Mouse (Mus musculus) hindlimb bud, embryonic 11.5 days (tissue): ENCODE data around the gene Rab37.
A peak's percentile ranks its signal among the peaks of the same experiment; 100 is the strongest.

Experiments
- DNase-seq: peaks from one replicate; pipeline ENCODE4 v3.0.0-alpha.2; 2012; ENCODE audit warnings: low read depth, low spot score; ENCODE audit errors: extremely low spot score

Rab37 gene

DNA sequence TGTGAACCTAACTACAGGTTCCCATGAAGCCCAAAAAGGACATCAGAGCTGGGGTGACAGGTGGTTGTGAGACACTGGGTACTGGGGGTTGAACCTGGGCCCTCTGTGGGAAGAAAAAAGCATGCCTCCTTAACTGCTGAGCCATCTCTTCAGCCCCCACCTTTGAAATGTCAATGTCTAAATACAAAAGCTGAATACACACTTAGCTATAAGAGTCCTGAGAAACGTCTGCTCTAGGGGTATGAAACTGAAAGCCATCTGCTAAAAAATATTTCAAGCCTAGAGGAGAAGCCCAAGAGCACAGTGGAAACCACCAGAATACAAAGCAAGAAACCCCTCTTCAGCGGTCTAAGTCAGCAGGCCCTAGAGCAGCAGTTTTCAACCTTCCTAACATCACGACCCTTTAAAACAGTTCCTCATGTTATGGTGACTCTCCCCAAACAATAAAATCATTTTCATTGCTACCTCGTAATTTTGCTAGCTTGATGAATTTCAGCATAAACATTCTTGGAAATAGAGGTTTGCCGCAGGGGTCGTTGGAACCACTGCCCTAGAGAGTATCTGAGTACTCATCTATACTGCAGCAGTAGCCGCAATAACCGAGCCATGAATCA is 40.6 kb downstream of the Rab37 start:
- no peak for DNase-seq

DNA sequence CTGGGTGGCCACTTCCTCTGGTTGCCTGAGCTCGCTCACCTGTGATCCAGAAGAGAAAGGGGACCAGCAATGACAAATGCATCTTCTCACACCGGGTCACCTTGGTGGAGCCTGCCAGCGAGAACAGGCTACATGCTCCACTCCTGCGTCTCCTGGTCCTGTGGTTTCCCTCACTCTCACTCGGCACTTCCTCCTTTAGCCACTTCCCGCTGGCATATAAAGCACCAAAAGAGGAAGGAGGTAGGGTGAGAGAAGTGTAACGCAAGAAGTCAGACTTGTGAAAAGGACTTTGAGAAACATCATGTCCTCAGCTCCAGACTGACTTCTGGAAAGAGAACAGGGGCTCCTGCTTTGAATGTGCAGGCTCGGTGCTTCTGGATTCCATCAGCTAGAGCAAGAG is 42.6 kb downstream of the Rab37 start, which contains the start of gene Cd300lf:
TSS of gene Cd300lf (minus strand) at position 193 of the 400 bp plus-strand sequence.
- DNase-seq, result no peak

DNA sequence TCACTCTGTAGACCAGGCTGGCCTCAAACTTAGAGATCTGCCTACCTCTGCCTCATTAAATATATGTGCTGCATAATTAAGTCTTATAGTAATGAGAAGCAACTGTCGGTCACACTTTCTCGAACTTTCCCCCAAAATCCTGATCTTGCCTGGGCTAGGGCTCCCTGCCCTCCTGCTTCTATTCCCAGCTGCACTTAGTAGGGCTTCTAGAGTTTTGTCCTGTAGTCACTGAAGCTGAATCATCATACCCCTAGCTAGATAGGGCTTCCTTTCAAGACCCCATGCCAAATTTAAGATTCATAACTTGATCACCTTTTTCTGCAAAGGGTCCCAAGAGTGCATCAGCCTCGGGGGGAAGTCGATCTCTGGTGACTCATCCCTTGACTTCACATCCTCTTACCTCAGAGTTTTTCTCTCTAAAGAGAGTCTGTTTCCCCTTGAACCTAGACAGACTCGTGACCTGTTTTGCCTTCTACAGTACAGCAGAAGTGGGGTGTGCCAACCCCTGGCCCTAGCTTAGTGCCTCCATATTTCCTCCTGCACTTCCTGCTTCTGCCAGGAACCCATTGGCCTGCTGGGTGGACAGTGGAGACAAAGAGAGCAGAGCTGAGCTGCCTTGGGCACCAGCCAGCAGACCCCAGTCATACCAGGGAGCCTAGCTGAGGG is 47.5 kb downstream of the Rab37 start:
- no peak for DNase-seq

DNA sequence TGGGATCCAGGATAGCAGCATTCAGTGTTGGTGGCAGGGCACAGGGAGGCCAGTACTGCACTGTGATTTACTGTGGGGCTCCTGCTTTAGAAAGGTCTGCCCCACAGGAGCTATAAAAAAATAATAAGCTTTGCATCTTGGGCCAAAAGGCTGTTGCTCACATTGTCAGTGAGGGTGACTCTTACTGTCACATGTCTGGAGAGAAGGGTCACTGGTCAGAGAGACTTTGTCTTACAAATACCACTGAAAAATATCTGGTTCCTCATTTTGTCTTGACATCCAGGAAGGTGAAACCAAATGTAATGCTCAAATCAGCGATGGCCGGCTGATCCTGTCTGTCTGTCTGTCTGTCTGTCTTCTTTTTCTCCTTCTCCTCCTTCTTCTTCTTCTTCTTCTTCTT is 50.7 kb downstream of the Rab37 start:
- DNase-seq, result no peak

DNA sequence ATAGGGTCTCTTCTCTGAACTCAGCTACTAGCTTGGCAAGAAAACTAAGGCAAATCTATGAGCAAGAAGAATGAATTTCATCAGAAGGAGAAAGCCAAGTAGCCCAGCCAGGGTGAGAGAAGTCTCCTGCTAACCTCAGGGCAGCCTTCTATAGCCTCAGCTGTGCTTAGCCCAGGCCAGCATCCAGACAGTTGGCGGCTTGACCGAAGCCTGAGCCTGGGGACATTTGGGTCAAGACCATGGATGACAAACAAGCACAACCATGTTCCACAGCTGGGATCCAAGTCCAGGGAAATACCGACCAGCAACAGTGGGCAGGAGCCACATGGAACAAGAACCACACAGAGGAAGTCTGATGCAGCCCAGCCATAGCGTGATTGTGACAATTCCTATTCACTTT is 56.6 kb downstream of the Rab37 start:
- DNase-seq, result no peak

DNA sequence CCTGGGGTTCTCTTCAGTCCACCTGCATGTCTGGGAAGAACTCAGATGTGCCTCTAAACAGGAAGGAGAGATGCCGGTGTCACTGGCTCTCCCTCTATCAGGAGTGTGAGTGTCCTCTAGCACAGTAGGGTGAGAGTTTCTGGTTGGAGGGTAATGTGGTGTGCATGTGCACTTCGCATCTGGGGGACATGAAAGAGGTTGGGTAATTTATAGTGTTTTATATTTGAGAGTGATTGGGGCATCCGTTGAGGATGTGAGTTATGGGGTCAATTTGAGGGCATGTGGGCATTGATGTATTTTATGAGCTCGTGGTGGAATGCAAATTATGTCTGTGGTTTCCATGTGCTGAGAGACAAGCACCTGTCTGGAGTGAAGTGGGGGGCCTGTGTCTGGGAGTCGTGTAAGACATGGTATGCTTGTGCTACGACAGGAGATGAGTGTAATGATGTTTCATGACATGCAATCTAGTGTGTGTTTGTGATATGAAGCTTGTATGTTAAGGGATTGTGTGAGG is 59.6 kb downstream of the Rab37 start:
- no peak for DNase-seq

DNA sequence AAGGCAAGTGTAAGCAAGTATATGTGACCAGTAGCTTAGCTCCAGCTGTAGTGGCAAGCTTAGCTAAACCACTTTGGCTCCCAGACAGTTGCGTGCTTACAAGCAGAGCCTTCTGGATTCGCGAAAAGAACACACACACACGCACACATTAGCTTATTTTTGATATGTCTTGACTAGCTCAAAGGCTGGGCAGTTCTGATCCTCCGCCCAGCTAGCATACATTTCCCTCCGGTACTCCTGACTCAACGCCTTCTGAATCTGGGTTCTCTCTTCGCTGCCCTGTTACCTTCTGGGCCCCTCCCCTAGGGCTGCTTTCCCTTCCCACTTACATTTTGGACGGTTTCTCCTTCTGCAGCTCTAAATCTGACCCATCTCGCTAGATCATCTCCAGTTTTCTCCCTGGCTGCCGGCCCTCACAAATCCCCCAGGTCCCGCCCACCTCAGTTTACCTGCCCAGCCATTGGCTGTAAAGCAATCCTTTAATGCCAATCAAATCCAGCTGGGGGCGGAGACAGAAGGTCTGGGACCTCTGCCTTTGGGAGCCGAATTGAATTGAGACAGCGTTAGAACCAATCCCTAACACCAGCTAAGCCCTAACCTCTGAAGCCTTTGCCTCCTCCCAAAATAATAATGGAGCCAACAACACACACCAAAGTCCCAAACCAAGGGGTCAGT is 60.7 kb downstream of the Rab37 start:
- no peak for DNase-seq

DNA sequence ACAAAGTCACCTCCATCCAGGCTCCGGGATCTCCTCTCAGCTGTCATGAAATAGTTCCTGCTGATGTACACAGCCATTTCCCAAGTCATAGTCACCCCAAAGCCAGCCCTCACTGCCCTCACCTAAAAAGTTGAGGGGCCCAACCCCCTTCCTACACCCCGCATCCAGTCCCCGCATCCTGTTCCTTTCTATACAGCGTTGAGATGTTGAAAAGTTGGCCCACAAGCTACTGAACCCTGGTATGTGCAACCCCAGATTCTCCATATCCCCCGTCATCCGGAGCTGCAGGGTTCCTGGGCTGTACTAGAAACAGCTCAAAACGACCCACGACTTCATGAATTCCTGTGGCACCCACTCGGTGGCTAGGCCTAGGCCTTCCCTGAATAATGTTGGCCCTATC is 61.9 kb downstream of the Rab37 start:
- DNase-seq, result no peak

DNA sequence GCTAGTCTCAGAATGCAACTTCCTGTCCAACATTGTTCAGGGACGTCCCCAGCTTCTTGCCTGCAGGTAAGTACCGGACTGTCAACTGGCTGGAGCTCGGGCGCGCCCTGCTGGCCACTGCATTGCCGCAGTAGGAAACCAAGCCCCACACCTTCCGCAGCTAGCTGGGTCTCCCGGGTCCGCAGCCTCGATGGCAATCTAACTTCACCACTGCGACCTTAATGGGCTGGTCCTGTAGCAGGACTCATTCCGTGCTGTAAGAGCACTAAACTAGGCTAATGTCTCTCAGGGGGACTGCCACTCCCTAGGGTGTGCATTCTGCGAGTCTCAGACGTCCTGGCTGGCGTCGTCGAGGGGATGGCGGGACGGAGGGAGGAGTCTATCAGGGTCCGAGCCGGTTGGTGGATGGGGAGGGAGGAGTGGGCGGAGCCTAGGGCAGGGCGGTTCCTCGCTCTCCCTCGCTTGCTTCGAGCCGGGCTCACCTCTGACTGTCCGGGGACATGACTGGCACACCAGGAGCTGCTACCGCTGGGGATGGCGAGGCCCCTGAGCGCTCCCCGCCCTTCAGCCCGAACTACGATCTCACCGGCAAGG is 62.6 kb downstream of the Rab37 start:
- DNase-seq, result no peak

DNA sequence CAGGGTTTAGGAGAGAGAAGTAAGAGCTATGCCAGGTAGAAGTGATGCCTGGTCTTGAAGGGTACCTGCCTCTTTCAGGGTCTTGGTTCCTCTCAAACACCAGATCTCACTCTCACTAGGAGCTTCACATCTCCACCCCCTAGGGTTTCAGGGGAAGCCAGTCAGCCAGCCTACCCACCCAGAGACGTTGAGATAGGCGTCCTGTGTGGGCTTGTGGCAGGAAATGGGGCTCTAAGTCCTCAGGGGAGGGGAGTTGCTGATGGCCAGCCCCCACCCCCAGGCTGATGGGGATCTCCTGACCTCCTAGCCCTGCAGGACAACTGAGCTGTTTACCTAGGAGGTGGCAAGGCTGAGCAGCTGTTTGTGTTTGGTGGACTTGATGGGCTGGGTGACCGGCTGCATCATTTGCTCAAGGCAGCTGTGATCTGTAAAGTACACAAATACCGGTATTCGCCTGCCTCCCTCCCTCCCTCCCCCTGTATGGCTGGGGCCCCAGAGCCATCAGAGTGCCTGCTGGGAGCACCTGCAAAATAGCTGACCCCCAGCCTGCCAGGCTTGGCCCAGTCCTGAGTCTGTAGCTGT is 63.9 kb downstream of the Rab37 start:
- DNase-seq, result no peak

DNA sequence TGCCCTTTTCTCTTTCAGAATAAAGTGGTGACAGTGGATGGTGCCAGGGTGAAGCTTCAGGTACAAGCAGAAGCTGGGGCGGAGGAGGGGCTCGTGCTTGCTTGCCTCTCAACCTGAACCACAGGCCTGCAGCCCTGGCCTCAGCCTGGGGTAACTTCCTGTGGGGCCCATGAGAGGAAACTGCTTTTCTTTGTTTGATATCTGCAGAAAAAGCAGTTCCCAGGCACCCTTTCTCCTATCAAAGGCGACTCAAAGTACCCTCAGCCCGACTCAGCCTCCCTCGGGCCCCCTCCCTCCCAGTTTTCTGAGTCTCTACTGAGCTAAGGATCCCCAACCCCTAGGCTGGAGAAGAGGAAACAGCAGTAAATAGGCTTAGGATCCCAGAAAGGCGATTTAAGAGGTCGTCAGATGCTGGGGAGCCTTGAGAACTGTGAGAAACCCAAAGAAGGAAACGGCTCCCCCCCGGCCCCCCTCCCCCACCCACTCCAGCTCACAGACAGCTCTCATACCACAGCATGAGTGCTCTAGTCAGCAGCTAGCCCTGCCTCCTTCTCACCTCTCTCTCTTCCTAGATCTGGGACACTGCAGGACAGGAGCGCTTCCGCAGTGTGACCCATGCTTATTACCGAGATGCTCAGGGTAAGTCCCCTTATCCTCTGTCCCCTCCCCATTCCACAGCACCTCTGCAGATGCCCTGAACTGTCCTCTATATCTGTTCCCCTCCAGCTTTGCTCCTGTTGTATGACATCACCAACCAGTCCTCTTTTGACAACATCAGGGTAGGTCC is 66.9 kb downstream of the Rab37 start:
- no peak for DNase-seq

DNA sequence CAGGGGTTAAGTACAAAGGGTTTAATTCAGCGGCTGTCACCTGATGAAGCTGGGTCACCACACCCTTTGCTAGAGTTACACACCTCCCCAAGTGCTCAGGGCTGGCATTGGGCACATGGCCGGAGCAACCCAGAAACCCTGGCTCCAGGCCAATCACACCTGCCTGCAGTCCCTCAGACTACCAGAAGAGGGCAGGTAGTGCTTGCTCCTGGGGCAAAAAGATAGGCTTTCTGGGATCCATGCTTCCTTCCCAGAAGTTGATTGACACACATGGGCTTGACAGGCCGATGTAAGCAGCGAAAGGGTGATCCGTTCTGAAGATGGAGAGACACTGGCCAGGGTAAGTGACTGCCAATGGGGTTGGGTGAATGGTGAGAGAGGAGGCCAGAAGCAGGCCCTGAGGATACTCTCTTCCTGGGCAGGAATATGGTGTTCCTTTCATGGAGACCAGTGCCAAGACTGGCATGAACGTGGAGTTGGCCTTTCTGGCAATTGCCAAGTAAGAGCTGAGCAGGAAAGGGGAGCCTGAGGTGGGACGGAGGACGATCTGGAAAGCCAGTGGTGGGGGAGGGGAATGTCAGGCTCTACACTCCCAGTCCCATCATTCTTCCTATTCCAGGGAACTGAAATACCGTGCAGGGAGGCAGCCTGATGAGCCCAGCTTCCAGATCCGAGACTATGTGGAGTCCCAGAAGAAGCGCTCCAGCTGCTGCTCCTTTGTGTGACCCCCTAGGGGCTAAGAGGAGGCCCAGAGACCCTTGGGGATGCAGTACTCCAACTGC is 69.0 kb downstream of the Rab37 start:
- no peak for DNase-seq

DNA sequence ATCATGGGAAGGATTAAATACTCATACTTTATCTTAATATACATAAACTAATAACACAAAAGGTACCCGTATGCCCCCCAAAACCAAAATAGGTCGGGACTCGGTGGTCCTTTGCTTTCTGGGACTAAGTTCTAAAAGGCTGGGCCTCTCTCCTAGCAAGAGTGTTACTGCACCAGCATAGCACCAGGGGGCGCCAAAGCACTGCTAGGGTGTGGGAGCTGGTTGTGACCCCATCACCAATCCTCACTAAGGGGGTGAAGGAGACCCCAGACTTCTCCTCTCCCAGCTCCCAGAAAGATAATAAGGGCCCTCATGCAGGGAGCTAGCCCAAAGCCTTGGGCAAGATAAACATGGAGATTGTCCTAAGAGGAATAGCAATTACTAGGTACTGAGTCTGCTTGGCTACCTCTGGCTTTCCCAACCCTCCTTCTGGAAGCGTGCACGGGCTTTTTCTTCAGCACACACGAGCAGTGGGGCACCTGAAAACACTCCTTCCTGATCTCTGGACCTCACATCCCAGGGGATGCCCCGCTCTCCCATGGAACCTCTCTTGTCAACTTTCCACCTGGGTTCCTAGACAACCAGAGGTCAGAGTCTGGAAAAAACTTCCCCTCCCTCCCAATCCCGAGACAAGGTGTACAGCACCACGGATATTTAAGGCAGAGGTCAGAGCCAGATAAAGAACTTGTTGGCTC is 69.8 kb downstream of the Rab37 start:
- DNase-seq, result no peak

DNA sequence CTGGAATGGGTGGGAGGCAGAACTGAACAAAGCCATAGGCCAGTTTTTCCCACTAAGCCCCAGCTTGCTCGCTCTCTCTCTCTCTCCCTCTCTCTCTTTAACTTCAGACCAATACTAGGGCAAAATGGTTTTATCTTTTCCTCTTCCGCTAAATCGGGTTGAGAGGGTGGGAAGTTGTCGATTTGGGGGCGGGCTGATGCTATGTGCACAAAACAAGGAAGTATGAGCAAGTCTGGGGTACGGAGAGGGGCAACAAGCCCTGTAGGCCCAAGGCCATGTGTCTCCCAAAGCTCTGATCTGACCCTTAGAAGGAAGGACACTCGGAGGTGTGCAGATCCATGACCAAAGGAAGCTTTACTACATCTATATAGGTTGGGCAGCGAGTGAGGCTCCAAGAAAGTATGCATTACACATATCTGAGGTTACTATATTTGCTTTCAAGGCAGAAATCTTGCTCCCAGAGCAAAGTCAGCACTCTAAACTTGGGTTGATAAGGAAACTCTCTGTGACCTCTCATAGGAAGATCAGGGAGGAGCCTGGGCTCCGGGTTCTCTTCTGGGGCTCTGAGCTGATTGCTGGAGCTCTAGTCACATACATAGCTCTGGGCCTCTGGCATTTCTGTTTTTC is 70.5 kb downstream of the Rab37 start:
- DNase-seq, result no peak

DNA sequence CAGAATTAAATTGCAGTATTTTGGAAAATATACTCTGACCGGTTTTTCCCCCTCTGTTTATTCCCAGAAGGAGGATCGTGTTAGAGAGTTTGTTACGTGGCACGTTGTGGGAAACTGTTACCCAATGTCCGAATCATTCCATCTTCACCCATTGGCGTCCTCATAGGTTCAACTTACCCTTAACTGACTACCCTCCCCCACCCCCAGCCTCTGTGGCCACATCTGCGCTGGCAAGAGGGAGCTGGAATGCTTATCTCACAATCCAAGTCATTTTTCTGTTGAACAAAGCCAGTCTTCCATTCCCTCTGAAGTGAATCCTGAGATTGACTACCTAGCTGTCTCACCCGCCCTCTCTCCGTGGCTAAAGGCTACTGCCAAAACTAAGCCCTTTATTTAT is 71.0 kb downstream of the Rab37 start:
- no peak for DNase-seq

DNA sequence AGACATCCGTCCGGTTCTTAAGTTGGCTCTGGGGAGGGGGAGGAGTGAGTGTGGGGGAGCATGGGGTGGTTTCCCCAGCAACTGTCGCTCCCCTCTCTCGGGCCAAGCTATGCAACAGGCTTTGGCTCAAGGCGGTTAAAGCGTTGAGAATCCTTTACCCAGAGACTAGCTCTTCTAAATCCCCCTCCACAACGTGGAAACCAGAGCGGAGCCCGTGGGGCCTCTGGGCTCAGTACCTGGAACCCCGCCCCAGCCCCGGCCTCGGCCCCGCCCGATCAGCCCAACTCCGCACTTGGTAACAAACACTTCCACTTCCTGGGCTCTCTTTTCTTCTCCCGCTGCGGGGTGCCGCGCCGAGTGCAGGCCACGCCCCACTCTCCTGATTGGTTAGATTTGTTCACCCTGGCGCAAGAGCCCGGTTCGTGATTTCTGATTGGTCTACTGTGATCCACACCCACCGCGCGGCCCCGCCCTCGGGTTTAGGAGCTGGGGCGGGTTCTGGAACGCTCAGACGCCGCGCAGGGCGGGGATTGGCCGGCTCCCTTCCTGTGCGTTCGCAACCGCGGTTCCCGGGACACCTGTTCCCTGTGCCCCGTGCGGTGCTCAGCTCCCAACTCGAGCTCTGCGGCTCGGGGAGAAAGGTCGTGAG is 71.7 kb downstream of the Rab37 start, which contains the start of gene Slc9a3r1:
TSS of gene Slc9a3r1 (plus strand) at position 510 of the 649 bp plus-strand sequence.
- DNase-seq, result peak; percentile 88

DNA sequence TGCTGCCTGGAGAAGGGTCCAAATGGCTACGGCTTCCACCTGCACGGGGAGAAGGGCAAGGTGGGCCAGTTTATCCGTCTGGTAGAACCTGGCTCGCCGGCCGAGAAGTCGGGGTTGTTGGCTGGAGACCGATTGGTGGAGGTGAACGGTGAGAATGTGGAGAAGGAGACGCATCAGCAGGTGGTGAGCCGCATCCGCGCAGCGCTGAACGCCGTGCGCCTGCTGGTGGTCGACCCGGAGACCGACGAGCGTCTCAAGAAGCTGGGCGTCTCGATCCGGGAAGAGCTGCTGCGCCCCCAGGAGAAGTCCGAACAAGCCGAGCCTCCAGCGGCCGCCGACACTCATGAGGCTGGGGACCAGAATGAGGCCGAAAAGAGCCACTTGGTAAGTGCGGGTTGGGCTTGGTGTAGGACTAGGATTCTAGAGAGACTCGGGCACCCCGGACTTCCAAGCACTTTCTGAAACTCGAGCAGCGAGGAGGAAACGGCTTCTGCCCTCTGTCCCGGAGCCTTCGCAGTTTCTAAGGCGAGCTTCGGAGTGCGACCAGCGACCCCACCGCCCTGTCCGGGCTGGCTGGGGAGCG is 72.4 kb downstream of the Rab37 start:
- DNase-seq, result no peak
